Mouse (Mus musculus): ENCODE data around the gene Fdx1. TPM values are rescaled to one million over a fixed set of nuclear protein-coding genes. Genes with fewer than 3 reads are reported as not detected.

The Fdx1 gene
- total RNA-seq (2021), result 10 to 100 TPM; 19.3 to 20.2 TPM
- long read RNA-seq, experiment 1, transcript Fdx1-201 (4 exons, 875 nt), result major isoform, 21 of 29 reads
- long read RNA-seq, experiment 1, partial matches to known transcripts, result 2 of 29 reads
- long read RNA-seq, experiment 1, other reads (novel, unspliced or antisense), result 4 of 29 reads
- long read RNA-seq, experiment 2, transcript Fdx1-201 (4 exons, 875 nt), result major isoform, 11 of 11 reads
- long read RNA-seq, experiment 2, partial matches to known transcripts, result 0 of 11 reads
- long read RNA-seq, experiment 2, other reads (novel, unspliced or antisense), result 0 of 11 reads

DNA sequence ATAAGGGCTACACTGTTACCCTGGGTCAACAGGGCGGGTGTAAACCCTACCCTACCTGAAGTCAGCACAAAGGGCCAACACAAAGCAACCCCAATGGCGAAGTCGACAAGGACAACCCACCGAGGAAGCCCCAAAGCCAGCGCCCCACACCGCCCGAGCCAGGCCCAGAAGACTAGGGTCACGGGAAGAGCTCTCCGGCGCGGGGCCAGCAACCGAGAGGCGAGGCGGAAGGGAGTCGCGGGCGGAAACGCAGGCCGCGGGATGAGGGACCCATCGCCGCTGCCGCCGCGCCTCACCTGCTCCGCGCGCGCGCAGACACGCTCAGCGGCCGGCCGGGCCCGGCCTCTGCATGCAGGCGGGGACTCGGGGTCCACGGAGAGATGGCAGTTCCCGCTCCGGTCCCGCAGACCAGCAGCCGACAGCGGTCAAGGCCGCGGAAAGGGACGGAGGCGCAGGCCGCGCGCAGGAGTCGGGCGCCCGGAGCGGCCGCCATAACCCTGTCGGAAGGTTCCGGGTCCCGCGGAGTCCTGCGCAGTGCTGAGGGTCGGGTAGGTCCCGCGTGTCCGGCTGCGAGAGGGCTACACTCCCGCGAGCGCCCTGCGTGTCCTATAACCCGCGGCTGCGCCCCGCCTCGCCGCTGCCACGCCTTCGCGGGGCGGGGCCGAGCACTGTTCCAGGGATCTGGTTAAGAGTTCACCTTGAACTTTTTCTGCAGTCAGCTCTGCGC lies at the start of gene Fdx1:
TSS of gene Fdx1 (minus strand) at position 582 of the 727 bp plus-strand sequence.
- peak; percentile 56 to 59 for DNase-seq (ENCODE audit: low spot score in 2 of 2)

DNA sequence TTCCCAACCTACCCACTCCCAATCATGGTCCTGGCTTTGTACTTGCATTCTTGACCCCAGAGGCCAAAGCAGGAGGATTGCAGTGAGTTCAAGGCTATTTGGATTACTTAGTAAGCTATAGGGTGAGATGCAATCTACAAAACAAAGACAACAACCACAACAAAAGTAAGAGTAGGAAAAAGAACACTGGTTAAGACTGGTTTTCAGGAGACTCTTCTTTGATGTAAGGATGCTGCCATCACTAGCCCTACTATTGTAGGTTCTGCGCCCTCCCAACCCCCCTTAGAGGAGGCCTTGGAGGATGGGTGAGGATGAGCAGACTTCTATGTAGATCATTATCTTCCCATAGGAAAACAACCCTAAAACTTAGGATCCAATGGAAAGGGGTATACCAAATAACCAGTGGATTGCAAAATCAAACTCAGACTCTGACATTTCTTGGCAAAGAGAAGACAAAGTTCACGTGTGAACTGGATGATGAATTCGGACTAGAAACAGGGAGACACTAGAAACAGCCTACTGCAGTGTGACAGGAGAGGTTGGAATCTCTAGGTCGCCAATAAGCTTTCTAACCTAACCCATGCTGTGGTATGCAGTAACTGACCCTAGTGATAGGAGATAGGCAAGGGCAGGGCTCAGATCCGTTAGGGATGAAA lies 49.6 kb upstream of the Fdx1 start:
- no peak for DNase-seq (ENCODE audit: low spot score in 2 of 2)

GRCm38 (mm10) chr9:52012311-52012710 lies 49.0 kb upstream of the Fdx1 start:
- peak; percentile 8 to 16 for DNase-seq (ENCODE audit: low spot score in 2 of 2)

- DNase-seq (ENCODE audit: low spot score in 2 of 2), result no peak
Measured at GRCm38 (mm10) chr9:52008511-52008910, 45.2 kb upstream of the Fdx1 start.

DNA sequence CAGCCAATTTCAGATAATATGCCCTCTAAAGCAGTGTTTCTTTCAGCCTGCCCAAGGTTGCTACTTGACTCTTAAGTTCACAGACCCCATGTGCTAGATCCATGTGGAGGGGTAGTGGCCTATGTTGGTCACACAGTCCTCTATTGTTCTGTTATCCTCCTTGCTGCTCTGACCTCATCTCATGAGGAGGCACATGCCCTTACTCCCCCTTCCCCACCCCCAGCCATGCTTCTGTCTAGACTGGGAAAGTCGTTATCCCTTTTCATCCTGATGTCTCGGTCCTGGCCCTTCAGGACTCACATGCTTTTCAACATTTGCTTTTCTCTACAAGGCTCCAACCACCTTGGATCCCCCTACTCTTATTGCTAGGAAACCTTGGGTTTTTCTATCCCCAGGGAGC lies 44.0 kb upstream of the Fdx1 start:
- DNase-seq (ENCODE audit: low spot score in 2 of 2), result no peak

- no peak for DNase-seq (ENCODE audit: low spot score in 2 of 2)
Measured at GRCm38 (mm10) chr9:52003501-52003900, 40.1 kb upstream of the Fdx1 start.

DNA sequence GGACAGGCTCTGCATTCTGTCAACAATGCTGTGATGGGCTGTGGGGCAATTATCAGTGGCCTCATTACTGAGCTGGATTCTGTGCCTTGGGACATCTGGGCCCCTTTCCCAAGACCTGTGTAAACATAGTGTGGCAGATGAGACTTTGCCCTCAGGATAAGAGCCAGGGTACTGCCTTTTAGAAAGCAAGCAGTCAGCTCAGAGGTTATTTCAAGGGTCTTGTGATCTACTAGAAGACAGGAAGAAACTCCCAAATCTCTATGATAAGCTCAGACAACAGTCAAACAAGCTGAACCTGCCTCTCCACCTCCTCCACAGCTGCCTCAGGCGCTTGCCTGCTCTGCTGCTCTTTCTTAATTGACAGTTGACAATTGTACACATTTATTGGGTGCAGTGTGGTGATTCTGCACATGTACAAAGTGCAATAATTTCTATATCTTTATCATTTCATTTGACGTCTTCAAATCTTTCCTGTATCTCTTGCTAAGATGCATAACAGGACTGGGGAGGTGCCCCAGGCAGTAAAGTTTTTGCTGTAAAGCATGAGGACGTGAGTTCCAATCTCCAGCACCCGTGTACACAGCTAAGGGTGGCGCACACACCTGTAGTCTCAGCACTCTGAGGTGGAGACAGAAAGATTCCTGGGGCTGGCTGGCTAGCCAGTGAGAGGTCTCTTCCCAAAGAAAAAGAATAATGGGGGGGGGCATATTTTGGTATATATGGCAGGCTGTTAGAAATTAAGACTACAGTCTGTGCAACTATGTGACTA lies 32.2 kb upstream of the Fdx1 start:
- no peak for DNase-seq (ENCODE audit: low spot score in 2 of 2)

- no peak for DNase-seq (ENCODE audit: low spot score in 2 of 2)
Measured at GRCm38 (mm10) chr9:51994636-51995260, 31.4 kb upstream of the Fdx1 start.

DNA sequence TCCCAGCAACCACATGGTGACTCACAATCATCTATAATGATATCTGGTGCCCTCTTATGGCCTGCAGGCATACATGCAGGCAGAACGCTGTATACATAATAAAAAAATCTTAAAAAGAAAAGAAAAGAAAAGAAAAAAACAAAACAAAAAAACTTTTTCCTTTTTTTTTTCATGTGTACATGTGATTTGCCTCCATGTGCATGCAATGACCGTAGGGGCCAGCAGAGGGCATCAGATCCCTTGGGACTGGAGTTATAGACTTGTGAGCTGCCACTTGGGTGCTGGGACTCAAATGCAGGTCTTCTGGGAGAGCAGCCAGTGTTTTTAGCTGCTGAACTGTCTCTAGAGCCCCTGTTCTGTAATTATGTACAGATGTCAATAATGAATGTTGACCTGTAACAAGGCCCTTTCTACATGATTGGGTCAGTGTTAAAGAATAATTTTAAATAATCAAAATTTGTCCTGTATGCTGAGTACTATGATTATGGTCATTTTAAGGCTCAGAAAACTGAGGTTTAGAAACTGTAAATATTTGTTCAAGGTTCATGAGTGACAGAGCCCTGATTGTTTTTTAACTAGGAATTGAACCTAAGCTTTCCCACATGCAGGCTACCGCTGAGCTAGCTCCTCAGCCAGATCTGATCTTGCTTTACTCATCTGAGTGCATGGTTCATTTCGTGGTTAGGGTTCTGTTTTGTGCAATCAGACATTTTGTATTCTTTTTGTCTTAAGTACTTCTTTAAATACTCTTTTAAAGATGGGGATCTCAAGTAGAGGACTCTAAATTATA lies 30.3 kb upstream of the Fdx1 start:
- no peak for DNase-seq (ENCODE audit: low spot score in 2 of 2)

DNA sequence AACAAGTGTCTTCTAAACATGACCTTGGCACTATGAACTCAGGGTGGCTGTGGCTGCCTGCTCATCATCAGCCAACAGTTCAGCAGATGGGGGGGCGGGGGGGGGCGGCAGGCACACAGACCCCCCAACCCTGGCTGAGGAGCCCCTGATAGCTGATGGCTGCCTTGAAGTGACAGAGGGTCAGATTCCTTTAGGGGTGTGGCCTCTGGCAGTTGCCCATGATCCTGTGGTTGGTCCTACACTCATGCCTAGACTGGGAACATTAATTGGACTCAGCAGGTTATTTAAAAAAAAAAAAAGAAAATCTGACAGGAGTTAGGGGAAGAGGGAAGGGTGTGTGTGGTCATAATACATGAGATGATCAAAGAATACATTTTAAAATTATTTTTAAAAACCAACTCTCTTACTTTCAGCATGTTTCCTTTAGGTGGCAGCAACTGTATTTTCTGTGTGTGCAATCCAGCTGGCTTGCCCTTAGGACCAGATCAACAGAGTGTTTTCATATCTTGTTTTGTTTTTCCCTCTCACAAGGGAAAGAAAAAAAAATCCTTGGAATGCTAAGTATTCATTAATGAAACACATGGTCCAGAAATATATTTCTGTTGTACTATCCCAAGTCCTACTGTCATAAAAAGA lies 28.0 kb upstream of the Fdx1 start:
- no peak for DNase-seq (ENCODE audit: low spot score in 2 of 2)

GRCm38 (mm10) chr9:51990828-51991227 lies 27.5 kb upstream of the Fdx1 start:
- DNase-seq (ENCODE audit: low spot score in 2 of 2), result no peak

DNA sequence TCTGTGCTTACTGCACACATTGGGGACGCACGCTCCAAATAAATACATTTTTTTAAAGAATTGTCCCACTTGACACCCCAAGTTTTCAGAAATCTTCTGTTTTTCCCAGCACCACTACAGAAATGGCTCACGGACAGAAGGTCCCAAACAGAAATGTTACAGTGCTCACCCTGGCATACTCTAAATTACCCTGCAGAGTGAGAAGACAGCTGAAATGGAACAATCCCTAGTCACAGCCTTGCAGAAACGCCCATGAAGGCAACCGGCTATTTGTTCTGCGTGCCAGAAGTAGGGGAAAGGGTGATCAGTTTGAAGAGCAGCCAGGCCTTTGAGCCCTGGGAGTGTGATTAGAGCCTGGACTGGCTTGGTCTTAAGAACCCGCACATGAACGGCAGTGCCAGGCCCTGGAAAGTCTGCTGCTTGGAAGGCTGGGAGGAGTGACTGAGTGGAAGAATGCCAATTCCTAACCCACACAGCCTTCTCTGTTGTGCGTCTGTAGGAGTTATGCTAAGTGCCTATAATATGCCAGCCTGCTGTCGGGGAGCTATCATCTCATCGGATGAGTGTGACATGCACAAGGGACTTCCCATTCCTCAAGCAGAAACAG lies 22.2 kb upstream of the Fdx1 start:
- DNase-seq (ENCODE audit: low spot score in 2 of 2), result peak; percentile 58 to 74

DNA sequence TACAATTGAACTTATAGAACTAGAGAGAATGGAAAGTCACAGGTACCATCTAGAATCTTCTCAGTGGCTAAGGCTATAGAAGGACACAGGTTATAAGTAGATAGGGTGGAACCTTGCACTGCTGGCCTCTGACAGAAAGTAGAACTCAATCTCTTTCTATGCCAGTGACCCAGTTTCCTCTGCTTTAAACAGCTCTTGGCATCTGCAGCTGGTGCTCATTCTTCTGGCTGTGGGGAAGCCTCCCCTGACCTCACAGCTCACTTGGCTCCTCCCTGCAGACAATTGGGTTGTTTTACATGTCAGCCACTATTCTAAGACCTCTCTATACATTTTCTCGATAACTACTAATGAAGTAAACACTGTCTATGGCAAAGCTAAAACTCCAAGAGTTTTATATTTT lies 17.8 kb upstream of the Fdx1 start:
- no peak for DNase-seq (ENCODE audit: low spot score in 2 of 2)

DNA sequence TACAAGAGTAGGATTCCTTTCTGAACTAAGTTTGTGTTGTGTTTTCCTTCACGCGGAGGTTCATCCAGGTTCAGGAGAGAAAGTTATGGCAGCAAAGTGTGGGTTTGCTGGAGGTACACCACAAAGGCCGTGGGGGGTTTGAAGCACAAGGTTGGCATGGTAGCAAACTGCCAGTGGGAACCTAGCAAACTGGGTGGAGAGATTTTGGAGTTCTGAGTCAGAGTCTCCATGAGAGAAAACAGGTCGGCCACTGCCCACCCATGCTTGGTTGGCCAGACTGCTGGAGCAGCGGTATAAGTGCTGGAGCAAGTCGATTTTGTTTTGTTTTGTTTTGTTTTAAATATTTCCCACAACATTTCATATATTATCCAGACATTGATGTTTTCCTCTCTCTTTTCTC lies 15.9 kb upstream of the Fdx1 start:
- DNase-seq (ENCODE audit: low spot score in 2 of 2), result no peak

GRCm38 (mm10) chr9:51978545-51979259 lies 15.3 kb upstream of the Fdx1 start:
- no peak for DNase-seq (ENCODE audit: low spot score in 2 of 2)

DNA sequence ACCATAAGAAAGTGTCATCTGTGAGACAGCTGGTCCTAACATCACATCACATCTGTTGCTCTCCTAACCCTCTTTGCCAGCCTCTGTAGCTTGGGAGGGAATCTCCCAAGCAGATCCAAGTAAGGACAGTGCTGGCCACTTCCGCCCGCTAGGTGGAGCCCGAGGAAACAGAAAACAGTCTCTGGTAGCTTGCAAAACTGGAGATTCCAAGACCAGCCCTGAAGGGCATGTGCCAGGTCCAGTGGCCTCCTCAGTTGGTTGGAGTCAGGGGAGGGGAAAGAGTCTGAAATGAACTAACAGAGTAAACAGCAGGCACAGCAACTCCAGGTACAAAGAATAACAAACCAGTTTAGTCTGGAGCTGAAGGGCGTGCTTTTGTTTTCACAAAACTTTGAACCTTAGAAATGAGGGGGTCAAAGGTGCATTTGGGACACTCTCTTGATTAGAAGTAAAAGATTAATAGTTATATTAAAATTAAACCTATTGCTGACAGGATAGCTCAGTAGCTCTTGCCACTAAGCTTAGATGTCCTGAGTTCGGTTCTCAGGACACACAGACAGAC lies 14.2 kb upstream of the Fdx1 start:
- DNase-seq (ENCODE audit: low spot score in 2 of 2), result peak; percentile 83 to 85

GRCm38 (mm10) chr9:51974871-51975270 lies 11.5 kb upstream of the Fdx1 start:
- no peak for DNase-seq (ENCODE audit: low spot score in 2 of 2)

- DNase-seq (ENCODE audit: low spot score in 2 of 2), result no peak
Measured at GRCm38 (mm10) chr9:51973846-51974245, 10.5 kb upstream of the Fdx1 start.
